Comparison of ENCODE assay signal across 8 mouse cellular contexts in genomic region chr11:69060448-69061254, GRCm38 (mm10). TPM values are rescaled to one million over a fixed set of nuclear protein-coding genes. Genes with fewer than 3 reads are reported as not detected.
DNase-seq lines count a peak whose midpoint lies in the region; ATAC-seq and TF ChIP-seq lines count a peak whose summit lies in the region.

No protein-coding gene starts in this region.

- no peak for ATAC-seq in limb, embryonic 15.5 days (ENCODE audit: insufficient number of reproducible peaks, low FRiP score, low TSS enrichment, low read depth)
- no peak for ATAC-seq in neural tube, embryonic 15.5 days (ENCODE audit: low FRiP score)
- no peak for ATAC-seq in granulocyte monocyte progenitor cell, adult 5-6 weeks (replicated peaks; ENCODE audit: poor library complexity, severe bottlenecking)

- H3K4me1 ChIP-seq in ES-E14 (ENCODE audit: control insufficient read depth in 2 of 2, insufficient read depth in 2 of 2, low read length in 2 of 2, poor library complexity in 1 of 2): peaks cover 0 to 3% of the 10 kb centered on the region in 2 experiments; a peak in 1 of 4 replicates
- peaks cover 37% of the 10 kb centered on the region for H3K4me1 ChIP-seq in limb, embryonic 15.5 days
- peaks cover 40% of the 10 kb centered on the region for H3K4me1 ChIP-seq in neural tube, embryonic 15.5 days

- peak overlapping the region; percentile 77 for H3K9ac ChIP-seq in ES-E14 (ENCODE audit: insufficient read depth, low read depth, low read length, poor library complexity, severe bottlenecking)
- H3K9ac ChIP-seq in limb, embryonic 15.5 days: peak overlapping the region; percentile 86
- H3K9ac ChIP-seq in neural tube, embryonic 15.5 days (replicated peaks): peak overlapping the region; percentile 83

- in situ Hi-C loops in ES-E14 (cut with MboI; ENCODE audit: low sequenced_read_pairs in 2 of 2, unreplicated experiment in 2 of 2): loop anchor here in 1 of 2 experiments (5.0 kb wide), 1 partner anchor 67 kb away; the partner anchor contains the start of gene Aloxe3

- H3K27me3 ChIP-seq in limb, embryonic 15.5 days: no peaks in the 10 kb centered on the region
- no peaks in the 10 kb centered on the region for H3K27me3 ChIP-seq in neural tube, embryonic 15.5 days (replicated peaks)

- 3% methylated on average over 40 of the region's 40 CpGs for WGBS in limb, embryonic 15.5 days
- under 1% methylated on average over 40 of the region's 40 CpGs for WGBS in neural tube, embryonic 15.5 days

- no peak overlapping the region for H3K27ac ChIP-seq in ES-E14 (ENCODE audit: insufficient read depth, low read depth, low read length, poor library complexity, severe bottlenecking)
- peak overlapping the region; percentile 95 for H3K27ac ChIP-seq in limb, embryonic 15.5 days
- peak overlapping the region; percentile 95 for H3K27ac ChIP-seq in neural tube, embryonic 15.5 days (replicated peaks)

- H3K36me3 ChIP-seq in ES-E14 (ENCODE audit: control insufficient read depth, insufficient read depth, low read length, poor library complexity, severe bottlenecking): no peaks in the 10 kb centered on the region
- H3K36me3 ChIP-seq in limb, embryonic 15.5 days: no peaks in the 10 kb centered on the region
- H3K36me3 ChIP-seq in neural tube, embryonic 15.5 days: no peaks in the 10 kb centered on the region

- peak; percentile 42 for DNase-seq in layer of hippocampus, adult 9-11 months
- DNase-seq in layer of hippocampus, adult 9-10 months (ENCODE audit: low spot score): no peak
- no peak for DNase-seq in ES-E14 (ENCODE audit: low read depth, low spot score)
- peak; percentile 64 for DNase-seq in cerebellum, adult 9-11 months
- peak; percentile 40 to 61 for DNase-seq in heart, postnatal 10 days

- peak overlapping the region; percentile 93 for H3K4me2 ChIP-seq in limb, embryonic 15.5 days
- H3K4me2 ChIP-seq in neural tube, embryonic 15.5 days: peak overlapping the region; percentile 92

- H3K9me3 ChIP-seq in ES-E14 (ENCODE audit: control insufficient read depth, insufficient read depth, low read depth, low read length): no peaks in the 10 kb centered on the region
- H3K9me3 ChIP-seq in limb, embryonic 15.5 days: no peaks in the 10 kb centered on the region
- no peaks in the 10 kb centered on the region for H3K9me3 ChIP-seq in neural tube, embryonic 15.5 days (replicated peaks)

- intact Hi-C loops in heart, postnatal 10 days (cut with DNase I): no loop called here

- H3K4me3 ChIP-seq in ES-E14 (ENCODE audit: insufficient read depth in 1 of 2, low read depth in 1 of 2, low read length in 2 of 2, poor library complexity in 1 of 2, severe bottlenecking in 1 of 2): peak overlapping the region; percentile 82 to 89
- H3K4me3 ChIP-seq in limb, embryonic 15.5 days: peak overlapping the region; percentile 96
- peak overlapping the region; percentile 92 for H3K4me3 ChIP-seq in neural tube, embryonic 15.5 days (replicated peaks)

TF ChIP-seq in ES-E14, 5 proteins besides CTCF, POLR2A, EP300 and RAD21:
- TF ChIP-seq ZNF384 (IDR thresholded peaks at IDR 0.05; ENCODE audit: low read depth, low read length) (no peak), MAFK (IDR thresholded peaks at IDR 0.05; ENCODE audit: insufficient read depth, low read depth, low read length) (no peak), CHD2 (IDR thresholded peaks at IDR 0.05; ENCODE audit: low read depth, low read length) (no peak)

RNA-seq across cellular contexts. Expression of gene Borcs6, which starts 1.1 kb away (rescaled TPM):
- total RNA-seq in ES-E14 (2012; rRNA removed): 4.5 and 6.2 TPM in 2 replicates
- total RNA-seq in heart, postnatal 10 days (2021): 10 to 100 TPM; 16.7 to 19.4 TPM
- polyA plus RNA-seq in limb, embryonic 15.5 days (2015; fragmentation: Nextera tagmentation; extraction: Ambion mirVana): 12.9 and 13.7 TPM in 2 replicates
- 20.6 and 24.0 TPM in 2 replicates for polyA plus RNA-seq in neural tube, embryonic 15.5 days (2015; fragmentation: Nextera tagmentation; extraction: Ambion mirVana)
- 2.0 and 11.4 TPM in 2 replicates for total RNA-seq in granulocyte monocyte progenitor cell, adult 5-6 weeks (2014; fragmentation: Nextera tagmentation)
- 9.4 TPM in 2 replicates for total RNA-seq in granulocyte monocyte progenitor cell, adult 5-6 weeks (2017)

RNA-seq across cellular contexts. Expression of gene Tmem107, which starts 10.0 kb away (rescaled TPM):
- 38.6 and 38.8 TPM in 2 replicates for total RNA-seq in ES-E14 (2012; rRNA removed)
- total RNA-seq in heart, postnatal 10 days (2021): 1 to 10 TPM; 5.8 to 7.8 TPM
- 64.8 and 65.5 TPM in 2 replicates for polyA plus RNA-seq in limb, embryonic 15.5 days (2015; fragmentation: Nextera tagmentation; extraction: Ambion mirVana)
- polyA plus RNA-seq in neural tube, embryonic 15.5 days (2015; fragmentation: Nextera tagmentation; extraction: Ambion mirVana): 33.3 and 39.2 TPM in 2 replicates
- 15.1 and 48.9 TPM in 2 replicates for total RNA-seq in granulocyte monocyte progenitor cell, adult 5-6 weeks (2014; fragmentation: Nextera tagmentation)
- 10.4 and 24.9 TPM in 2 replicates for total RNA-seq in granulocyte monocyte progenitor cell, adult 5-6 weeks (2017)

RNA-seq across cellular contexts. Expression of gene Aurkb, which starts 15.2 kb away (rescaled TPM):
- 71.7 and 81.1 TPM in 2 replicates for total RNA-seq in ES-E14 (2012; rRNA removed)
- total RNA-seq in heart, postnatal 10 days (2021): 10 to 100 TPM; 11.6 to 15.4 TPM
- 111 and 121 TPM in 2 replicates for polyA plus RNA-seq in limb, embryonic 15.5 days (2015; fragmentation: Nextera tagmentation; extraction: Ambion mirVana)
- polyA plus RNA-seq in neural tube, embryonic 15.5 days (2015; fragmentation: Nextera tagmentation; extraction: Ambion mirVana): 15.6 and 47.4 TPM in 2 replicates
- total RNA-seq in granulocyte monocyte progenitor cell, adult 5-6 weeks (2014; fragmentation: Nextera tagmentation): 80.2 and 105 TPM in 2 replicates
- 102 and 122 TPM in 2 replicates for total RNA-seq in granulocyte monocyte progenitor cell, adult 5-6 weeks (2017)

RNA-seq across cellular contexts. Expression of gene Vamp2, which starts 27.6 kb away (rescaled TPM):
- 7.1 and 9.0 TPM in 2 replicates for total RNA-seq in ES-E14 (2012; rRNA removed)
- 10 to 100 TPM; 71.1 to 85.8 TPM for total RNA-seq in heart, postnatal 10 days (2021)
- polyA plus RNA-seq in limb, embryonic 15.5 days (2015; fragmentation: Nextera tagmentation; extraction: Ambion mirVana): 95.0 and 103 TPM in 2 replicates
- 347 and 355 TPM in 2 replicates for polyA plus RNA-seq in neural tube, embryonic 15.5 days (2015; fragmentation: Nextera tagmentation; extraction: Ambion mirVana)
- total RNA-seq in granulocyte monocyte progenitor cell, adult 5-6 weeks (2014; fragmentation: Nextera tagmentation): 59.2 and 63.1 TPM in 2 replicates
- total RNA-seq in granulocyte monocyte progenitor cell, adult 5-6 weeks (2017): 7.2 and 8.6 TPM in 2 replicates

RNA-seq across cellular contexts. Expression of gene Per1, which starts 34.4 kb away (rescaled TPM):
- 6.0 and 8.6 TPM in 2 replicates for total RNA-seq in ES-E14 (2012; rRNA removed)
- total RNA-seq in heart, postnatal 10 days (2021): 100 to 1,000 TPM in 1 of 2 experiments, 10 to 100 TPM in 1; 61.4 to 101 TPM
- polyA plus RNA-seq in limb, embryonic 15.5 days (2015; fragmentation: Nextera tagmentation; extraction: Ambion mirVana): 24.3 and 28.9 TPM in 2 replicates
- polyA plus RNA-seq in neural tube, embryonic 15.5 days (2015; fragmentation: Nextera tagmentation; extraction: Ambion mirVana): 10.0 and 11.9 TPM in 2 replicates
- total RNA-seq in granulocyte monocyte progenitor cell, adult 5-6 weeks (2014; fragmentation: Nextera tagmentation): 10.3 and 11.7 TPM in 2 replicates
- 9.4 and 9.8 TPM in 2 replicates for total RNA-seq in granulocyte monocyte progenitor cell, adult 5-6 weeks (2017)

Comparison
In these comparisons a context has a peak if more than half of its experiments do, and no peak if none do; other contexts are left out.
1. DNase-seq: peak in layer of hippocampus, adult 9-11 months (single experiment), cerebellum, adult 9-11 months (single experiment) and heart, postnatal 10 days (2 of 2); none in layer of hippocampus, adult 9-10 months (single experiment) and ES-E14 (single experiment).
2. Peak in every context shown above with its lines, with median percentiles within 50 percentile points of each other: H3K4me3 ChIP-seq and H3K9ac ChIP-seq.